Mouse (Mus musculus) forebrain, embryonic 11.5 days (tissue): ENCODE data around the gene Exoc4. TPM values are rescaled to one million over a fixed set of nuclear protein-coding genes. Genes with fewer than 3 reads are reported as not detected.

ENCODE experiments used
- ATAC-seq: fragments of 200-750 bp; cut with Nextera tagmentation; replicated peaks from 2 replicates; pipeline ENCODE4 v1.8.0; 2017; ENCODE audit warnings: moderate TSS enrichment; ENCODE audit not compliant: low FRiP score
- DNase-seq: peaks from one replicate; pipeline ENCODE4 v3.0.0-alpha.2; 2017; ENCODE audit warnings: low spot score
- H3K27ac ChIP-seq: fragments of 300-500 bp; sonication (generic); 2 replicates; pipeline ENCODE4 v1.5.1; 2014; ENCODE audit warnings: low read depth, low read length
- H3K27me3 ChIP-seq: fragments of 300-500 bp; sonication (generic); 2 replicates; pipeline ENCODE4 v1.6.1; 2014; ENCODE audit warnings: mild to moderate bottlenecking, low read length, mixed read lengths; ENCODE audit not compliant: control insufficient read depth, insufficient read depth
- H3K36me3 ChIP-seq: fragments of 300-500 bp; sonication (generic); 2 replicates; pipeline ENCODE4 v1.6.1; 2014; ENCODE audit warnings: mild to moderate bottlenecking, low read length, moderate library complexity, mixed read lengths; ENCODE audit not compliant: control insufficient read depth, insufficient read depth
- H3K4me1 ChIP-seq: fragments of 300-500 bp; sonication (generic); replicated peaks from 2 replicates; pipeline ENCODE4 v1.6.1; 2014; ENCODE audit warnings: low read length, mixed read lengths; ENCODE audit not compliant: control insufficient read depth, insufficient read depth
- H3K4me2 ChIP-seq: fragments of 300-500 bp; sonication (generic); 2 replicates; pipeline ENCODE4 v1.6.1; 2014; ENCODE audit warnings: low read depth, mild to moderate bottlenecking, low read length, moderate library complexity, mixed read lengths; ENCODE audit not compliant: severe bottlenecking
- H3K4me3 ChIP-seq: fragments of 300-500 bp; sonication (generic); 2 replicates; pipeline ENCODE4 v1.5.1; 2014; ENCODE audit warnings: low read depth, low read length
- H3K9ac ChIP-seq: fragments of 300-500 bp; sonication (generic); 2 replicates; pipeline ENCODE4 v1.6.1; 2014; ENCODE audit warnings: low read length
- H3K9me3 ChIP-seq: fragments of 300-500 bp; sonication (generic); 2 replicates; pipeline ENCODE4 v1.6.1; 2016; ENCODE audit warnings: low read length, mixed read lengths; ENCODE audit not compliant: control insufficient read depth
- WGBS: fragments of 180-500 bp; shearing (Covaris S2); extraction: QIAGEN DNeasy Blood & Tissue Kit; methylation state at CpG from one replicate; pipeline ENCODE4 v1.1.7; 2014; 5-methylcytosine and 5-hydroxymethylcytosine counted together
- polyA plus RNA-seq: library from polyadenylated mRNA; unstranded; fragments of >200 nt; fragmentation: Nextera tagmentation; extraction: Ambion mirVana; gene quantifications from 2 replicates; pipeline ENCODE4 v1.2.1, GENCODE M21; 2014

Exoc4 gene
- polyA plus RNA-seq, 1 experiment from 2014 or later, result 41.2 TPM

- H3K4me3 ChIP-seq, result no peak overlapping the region
- DNase-seq (peak; percentile 56), ATAC-seq (peak; percentile 65; the same call in 1 of the 2 replicates)
- no peaks in the 10 kb centered on the region for H3K36me3 ChIP-seq
- H3K27me3 ChIP-seq, result no peaks in the 10 kb centered on the region
- H3K27ac ChIP-seq, result peak overlapping the region; percentile 55
- no peak overlapping the region for H3K4me2 ChIP-seq
- peaks cover 4% of the 10 kb centered on the region; the same call in 1 of the 2 replicates for H3K9me3 ChIP-seq
- WGBS, result 15% methylated on average over 3 of the region's 3 CpGs
- H3K4me1 ChIP-seq, result peaks cover 9% of the 10 kb centered on the region
- no peak overlapping the region for H3K9ac ChIP-seq
These were observed 490.0 kb downstream of the Exoc4 start for GRCm38 (mm10) chr6:33738857-33739291.

DNA sequence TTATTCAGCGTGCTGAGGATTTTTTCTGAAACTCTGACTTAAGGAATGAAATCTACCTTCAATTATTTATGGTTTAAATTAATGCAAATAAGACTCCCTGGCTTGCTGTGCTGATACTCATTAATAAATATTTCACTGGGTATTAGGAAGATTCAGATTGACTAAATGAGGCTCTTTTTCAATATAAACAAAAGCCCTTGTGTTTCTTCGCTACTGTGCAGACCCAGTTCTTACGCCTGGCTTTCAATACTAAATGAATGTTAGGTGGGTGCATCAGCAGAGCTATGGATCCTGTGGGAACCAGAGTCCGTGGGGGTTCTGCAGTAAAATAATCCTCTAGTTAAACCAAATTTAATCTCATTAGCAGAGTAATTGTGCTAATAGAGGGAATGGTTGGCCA, 490.4 kb downstream of the Exoc4 start:
- 21% methylated on average over 4 of the region's 4 CpGs for WGBS
- Histone ChIP-seq H3K4me2 (no peak overlapping the region), H3K27ac (peak overlapping the region; percentile 55; the same call in 1 of the 2 replicates), H3K36me3 (no peaks in the 10 kb centered on the region), H3K4me1 (peaks cover 9% of the 10 kb centered on the region), H3K9me3 (peaks cover 4% of the 10 kb centered on the region; the same call in 1 of the 2 replicates), H3K27me3 (no peaks in the 10 kb centered on the region), H3K4me3 (no peak overlapping the region), H3K9ac (no peak overlapping the region)
- peak; percentile 63; the same call in 1 of the 2 replicates for ATAC-seq
- no peak for DNase-seq

DNA sequence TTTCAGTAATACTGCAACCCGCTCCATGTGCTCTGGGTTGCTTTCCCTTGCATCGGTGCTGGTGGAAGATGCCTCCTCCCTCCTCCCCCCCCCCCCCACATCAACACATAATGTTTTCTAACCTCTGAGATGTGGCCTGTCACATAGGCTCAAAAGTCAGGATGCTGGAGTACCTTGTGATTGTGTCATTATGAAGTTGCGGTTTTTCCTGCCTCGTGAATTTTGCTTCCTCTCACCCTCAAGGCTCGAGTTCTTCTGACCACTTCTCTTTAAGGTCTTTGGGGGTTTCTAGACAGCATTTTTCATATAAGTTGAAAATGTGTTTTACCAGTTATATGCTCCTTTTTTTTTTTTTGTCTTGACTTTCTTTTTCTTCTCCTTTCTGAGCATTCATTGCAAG, 507.1 kb downstream of the Exoc4 start:
- H3K4me1 ChIP-seq, result no peaks in the 10 kb centered on the region
- no peaks in the 10 kb centered on the region for H3K36me3 ChIP-seq
- H3K27ac ChIP-seq, result no peak overlapping the region
- no peak for ATAC-seq
- H3K4me3 ChIP-seq, result no peak overlapping the region
- no peak for DNase-seq
- no peaks in the 10 kb centered on the region for H3K9me3 ChIP-seq
- H3K4me2 ChIP-seq, result no peak overlapping the region
- WGBS, result 94% methylated on average over 5 of the region's 5 CpGs
- no peaks in the 10 kb centered on the region for H3K27me3 ChIP-seq
- H3K9ac ChIP-seq, result no peak overlapping the region

- no peak overlapping the region for H3K27ac ChIP-seq
- H3K9ac ChIP-seq, result no peak overlapping the region
- H3K4me3 ChIP-seq, result no peak overlapping the region
- ATAC-seq (no peak), DNase-seq (no peak)
- no peaks in the 10 kb centered on the region for H3K9me3 ChIP-seq
- H3K4me1 ChIP-seq, result no peaks in the 10 kb centered on the region
- H3K27me3 ChIP-seq, result no peaks in the 10 kb centered on the region
- no peaks in the 10 kb centered on the region for H3K36me3 ChIP-seq
- H3K4me2 ChIP-seq, result no peak overlapping the region
These were observed 512.7 kb downstream of the Exoc4 start for GRCm38 (mm10) chr6:33761557-33761956.

DNA sequence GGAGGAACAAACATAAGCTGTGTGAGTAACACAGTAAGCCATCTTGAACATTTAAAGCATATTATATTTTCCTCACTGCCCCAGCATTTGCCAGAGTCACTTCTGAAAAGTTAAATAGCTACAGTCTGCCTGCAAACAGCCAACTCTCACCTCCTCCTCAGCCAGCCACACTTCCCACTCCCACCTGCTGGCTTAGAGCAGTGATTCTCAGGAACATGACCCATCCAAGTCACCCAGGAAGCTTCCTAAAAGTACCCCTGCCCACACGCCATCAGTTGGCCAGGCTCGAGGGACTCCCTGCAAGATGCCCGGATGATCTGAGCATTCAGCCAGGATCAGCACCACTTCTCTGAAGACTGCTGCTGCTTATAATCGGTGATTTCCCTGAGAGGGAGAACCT, 514.4 kb downstream of the Exoc4 start:
- WGBS, result 88% methylated on average over 4 of the region's 4 CpGs
- Histone ChIP-seq H3K27ac (no peak overlapping the region), H3K9ac (no peak overlapping the region), H3K4me2 (no peak overlapping the region), H3K27me3 (no peaks in the 10 kb centered on the region), H3K4me1 (no peaks in the 10 kb centered on the region), H3K36me3 (no peaks in the 10 kb centered on the region), H3K9me3 (no peaks in the 10 kb centered on the region), H3K4me3 (no peak overlapping the region)
- DNase-seq, result no peak
- ATAC-seq, result no peak

- ATAC-seq (no peak), DNase-seq (no peak)
- H3K9me3 ChIP-seq, result no peaks in the 10 kb centered on the region
- WGBS, result 66% methylated on average over 3 of the region's 3 CpGs
- H3K4me3 ChIP-seq, result no peak overlapping the region
- H3K36me3 ChIP-seq, result no peaks in the 10 kb centered on the region
- no peak overlapping the region for H3K4me2 ChIP-seq
- no peaks in the 10 kb centered on the region for H3K27me3 ChIP-seq
- no peak overlapping the region for H3K9ac ChIP-seq
- H3K27ac ChIP-seq, result no peak overlapping the region
- no peaks in the 10 kb centered on the region for H3K4me1 ChIP-seq
These were observed 515.1 kb downstream of the Exoc4 start for GRCm38 (mm10) chr6:33763970-33764369.

- no peak for ATAC-seq
- Histone ChIP-seq H3K36me3 (no peaks in the 10 kb centered on the region), H3K9me3 (no peaks in the 10 kb centered on the region), H3K4me1 (no peaks in the 10 kb centered on the region; the same call in 1 of the 2 replicates), H3K4me2 (no peak overlapping the region), H3K9ac (no peak overlapping the region), H3K4me3 (no peak overlapping the region), H3K27ac (no peak overlapping the region), H3K27me3 (no peaks in the 10 kb centered on the region)
- 62% methylated on average over 3 of the region's 3 CpGs for WGBS
- no peak for DNase-seq
These were observed 520.4 kb downstream of the Exoc4 start for GRCm38 (mm10) chr6:33769251-33769650.

GRCm38 (mm10) chr6:33770021-33770420, 521.1 kb downstream of the Exoc4 start:
- Histone ChIP-seq H3K4me2 (no peak overlapping the region), H3K4me1 (no peaks in the 10 kb centered on the region; the same call in 1 of the 2 replicates), H3K36me3 (no peaks in the 10 kb centered on the region), H3K27ac (no peak overlapping the region), H3K27me3 (no peaks in the 10 kb centered on the region), H3K4me3 (no peak overlapping the region), H3K9ac (no peak overlapping the region), H3K9me3 (no peaks in the 10 kb centered on the region)
- ATAC-seq (no peak), DNase-seq (no peak)
- WGBS, result 61% methylated on average over 2 of the region's 2 CpGs

DNA sequence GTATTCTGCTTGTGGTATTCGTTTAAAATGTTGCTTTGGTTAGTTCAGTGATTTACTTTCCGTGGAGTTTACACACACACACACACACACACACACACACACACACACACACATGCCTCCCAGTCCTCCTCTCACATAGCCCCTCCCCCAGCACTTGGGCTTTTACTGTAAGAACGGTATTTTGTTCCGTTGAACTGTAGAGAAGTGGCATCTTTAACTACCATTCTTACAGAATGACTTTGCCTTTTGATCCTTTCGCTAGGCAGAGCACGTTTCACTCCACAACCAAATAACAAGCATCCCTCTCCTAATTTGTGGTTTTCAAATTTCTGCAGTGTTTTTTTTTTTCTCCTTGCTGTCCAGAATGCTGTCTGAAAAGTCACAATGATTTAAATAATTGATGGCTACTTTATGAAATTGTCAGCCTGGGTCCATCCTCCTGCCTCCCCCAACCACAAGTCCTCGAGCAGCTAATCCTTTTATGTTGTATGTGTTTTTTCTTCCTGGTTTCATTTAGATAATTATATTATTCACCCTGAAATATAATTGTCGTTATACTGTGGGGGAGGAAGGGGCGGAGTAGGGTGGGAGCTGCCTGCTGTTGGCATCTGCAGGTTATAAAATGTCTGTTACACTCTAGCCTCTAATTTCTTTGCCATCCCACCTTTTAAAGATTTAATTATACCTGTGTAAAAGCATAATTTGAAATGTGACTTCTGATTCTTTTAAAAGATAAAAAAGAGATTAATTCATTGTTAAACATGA, 523.8 kb downstream of the Exoc4 start:
- ATAC-seq, result no peak

More for the DNA sequence above, 523.8 kb downstream of the Exoc4 start:
- no peaks in the 10 kb centered on the region; the same call in 1 of the 2 replicates for H3K4me1 ChIP-seq
- H3K9me3 ChIP-seq, result no peaks in the 10 kb centered on the region
- no peak overlapping the region for H3K9ac ChIP-seq
- H3K27ac ChIP-seq, result no peak overlapping the region
- H3K27me3 ChIP-seq, result no peaks in the 10 kb centered on the region
- no peaks in the 10 kb centered on the region for H3K36me3 ChIP-seq
- H3K4me2 ChIP-seq, result no peak overlapping the region
- WGBS, result 72% methylated on average over 9 of the region's 9 CpGs
- no peak overlapping the region for H3K4me3 ChIP-seq
- no peak for DNase-seq
